Mouse (Mus musculus) thymus, adult 2 months (tissue): ENCODE data around the gene Prkcsh.

Experiments
- CTCF ChIP-seq: fragments of 200-500 bp; IDR thresholded peaks from 2 replicates; pipeline ENCODE4 v1.5.1; 2012; ENCODE audit warnings: mild to moderate bottlenecking, control low read depth, low read length, moderate library complexity, borderline replicate concordance; ENCODE audit not compliant: control insufficient read depth, poor library complexity, insufficient read depth; ENCODE audit errors: extremely low read depth
- POLR2A ChIP-seq: fragments of 200-500 bp; IDR thresholded peaks from 2 replicates; pipeline ENCODE4 v1.6.1; 2012; ENCODE audit warnings: mild to moderate bottlenecking, low read length, control low read depth, moderate library complexity; ENCODE audit not compliant: control insufficient read depth, poor library complexity, insufficient read depth; ENCODE audit errors: extremely low read depth

DNA sequence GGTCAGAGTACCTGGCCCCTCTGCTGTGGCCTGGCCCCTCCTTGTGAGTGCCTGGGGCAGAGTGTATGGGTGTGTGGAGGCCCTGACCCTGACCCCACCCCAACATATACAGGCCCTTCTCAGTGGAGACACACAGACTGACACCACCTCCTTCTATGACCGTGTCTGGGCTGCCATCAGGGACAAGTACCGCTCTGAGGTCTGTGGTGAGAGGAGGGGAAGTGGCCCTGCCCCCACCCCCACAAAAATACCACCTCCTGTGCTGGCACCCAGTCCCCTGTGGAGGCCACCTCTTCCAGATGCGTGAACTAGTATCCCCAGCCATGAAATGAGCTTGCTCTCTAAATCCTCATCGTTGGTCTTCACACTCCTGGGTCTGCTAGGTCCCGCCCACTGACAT, 8.4 kb downstream of the Prkcsh start:
- TF ChIP-seq CTCF (no peak), POLR2A (no peak)
